Mouse (Mus musculus) erythroblast, embryonic 14.5 days (primary cell): Measurements from ENCODE around the gene Ssr3. TPM values are rescaled to one million over a fixed set of nuclear protein-coding genes. Genes with fewer than 3 reads are reported as not detected.

Experiments used
- H3K27me3 ChIP-seq: 2 replicates; pipeline ENCODE4 v1.6.1; 2012; ENCODE audit warnings: inconsistent platforms; ENCODE audit not compliant: control insufficient read depth
- H3K36me3 ChIP-seq: 2 replicates; pipeline ENCODE4 v1.6.1; 2012; ENCODE audit warnings: mild to moderate bottlenecking, inconsistent platforms; ENCODE audit not compliant: control insufficient read depth
- H3K4me1 ChIP-seq: 2 replicates; pipeline ENCODE4 v1.6.1; 2012; ENCODE audit warnings: inconsistent platforms; ENCODE audit not compliant: control insufficient read depth
- H3K4me3 ChIP-seq: replicated peaks from 2 replicates; pipeline ENCODE3; 2012; ENCODE audit warnings: moderate library complexity, mild to moderate bottlenecking, inconsistent platforms
- H3K9me3 ChIP-seq: 2 replicates; pipeline ENCODE4 v1.6.1; 2012; ENCODE audit warnings: low read length, inconsistent platforms, mixed read lengths; ENCODE audit not compliant: control insufficient read depth
- GATA1 ChIP-seq: IDR thresholded peaks from 2 replicates; pipeline ENCODE4 v1.6.1; 2012; ENCODE audit warnings: low read length, inconsistent platforms, mixed read lengths
- TAL1 ChIP-seq: IDR thresholded peaks from 3 replicates; pipeline ENCODE4 v1.6.1; 2012; ENCODE audit warnings: low read length, inconsistent platforms, mixed read lengths
- polyA plus RNA-seq: library from polyadenylated mRNA; stranded (reverse); fragments of >175 nt; gene quantifications from 2 replicates; pipeline ENCODE4 v1.2.3, GENCODE M21; 2012

The Ssr3 gene
- polyA plus RNA-seq, 1 experiment, result 0.71 TPM

- TF ChIP-seq TAL1 (no peak), GATA1 (no peak)
- H3K4me1 ChIP-seq, result no peaks in the 10 kb centered on the region
- H3K27me3 ChIP-seq, result no peaks in the 10 kb centered on the region
- no peak overlapping the region for H3K4me3 ChIP-seq
- no peaks in the 10 kb centered on the region for H3K36me3 ChIP-seq
- no peaks in the 10 kb centered on the region for H3K9me3 ChIP-seq
Observed at GRCm38 (mm10) chr3:65337835-65338464, 54.5 kb downstream of the Ssr3 start.

Other genes with a start within 250 kb of the Ssr3 start
- 0.05 and 0.06 TPM in 2 replicates for gene Tiparp, start 135.8 kb upstream of the Ssr3 start, polyA plus RNA-seq